Mouse (Mus musculus) brain, embryonic 14.5 days (tissue): ENCODE data around the gene Srsf4.

ENCODE experiments used
- CTCF ChIP-seq: fragments of 200-500 bp; IDR thresholded peaks from 2 replicates; pipeline ENCODE4 v1.5.1; 2012; ENCODE audit warnings: inconsistent platforms, mild to moderate bottlenecking, moderate library complexity, borderline replicate concordance; ENCODE audit not compliant: insufficient read depth, insufficient read length; ENCODE audit errors: extremely low read depth
- POLR2A ChIP-seq: fragments of 200-500 bp; IDR thresholded peaks from 2 replicates; pipeline ENCODE4 v1.6.1; 2012; ENCODE audit warnings: mild to moderate bottlenecking, inconsistent platforms, borderline replicate concordance; ENCODE audit not compliant: poor library complexity, insufficient read depth, insufficient read length, severe bottlenecking; ENCODE audit errors: extremely low read depth

DNA sequence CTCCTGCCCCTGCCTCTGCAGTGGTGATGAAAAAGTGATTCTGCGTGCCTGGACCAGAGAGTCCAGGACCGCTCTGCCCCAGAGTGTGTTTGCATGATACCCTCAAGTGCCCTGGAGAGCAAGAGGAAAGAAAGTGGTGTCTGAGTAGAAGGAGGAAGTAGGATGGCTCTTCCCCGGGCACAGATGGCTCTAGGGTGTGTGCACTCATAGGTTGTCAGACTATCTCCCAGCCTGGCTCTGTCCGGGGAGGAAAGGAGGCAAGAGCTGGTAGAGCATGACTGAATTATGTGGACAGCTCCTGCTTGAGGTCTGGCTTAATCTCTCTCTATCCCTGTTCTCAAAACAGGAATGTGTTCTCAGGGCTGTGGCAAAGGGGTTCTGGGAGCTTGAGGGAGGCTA lies 12.1 kb upstream of the Srsf4 start:
- no peak for TF ChIP-seq POLR2A
- TF ChIP-seq CTCF = no peak
